Mouse (Mus musculus) midbrain, embryonic 10.5 days (tissue): ENCODE measurements around the gene Tex19.2. TPM values are rescaled to one million over a fixed set of nuclear protein-coding genes. Genes with fewer than 3 reads are reported as not detected.
A peak's percentile ranks its signal among the peaks of the same experiment; 100 is the strongest.

Experiments
- DNase-seq: peaks from one replicate; pipeline ENCODE4 v3.0.0-alpha.2; 2017; ENCODE audit warnings: low spot score
- H3K27ac ChIP-seq: fragments of 300-500 bp; sonication (generic); replicated peaks from 2 replicates; pipeline ENCODE4 v1.5.1; 2016; ENCODE audit warnings: mild to moderate bottlenecking
- H3K27me3 ChIP-seq: fragments of 300-500 bp; sonication (generic); 2 replicates; pipeline ENCODE4 v1.6.1; 2016; ENCODE audit warnings: low read depth, mild to moderate bottlenecking; ENCODE audit not compliant: poor library complexity, severe bottlenecking
- H3K36me3 ChIP-seq: fragments of 300-500 bp; sonication (generic); 2 replicates; pipeline ENCODE4 v1.6.1; 2016; ENCODE audit warnings: mild to moderate bottlenecking, moderate library complexity
- H3K4me1 ChIP-seq: fragments of 300-500 bp; sonication (generic); 2 replicates; pipeline ENCODE4 v1.6.1; 2016
- H3K4me3 ChIP-seq: fragments of 300-500 bp; sonication (generic); 2 replicates; pipeline ENCODE4 v1.5.1; 2016; ENCODE audit warnings: mild to moderate bottlenecking, moderate library complexity
- H3K9me3 ChIP-seq: fragments of 300-500 bp; sonication (generic); replicated peaks from 2 replicates; pipeline ENCODE4 v1.6.1; 2016; ENCODE audit warnings: mild to moderate bottlenecking
- WGBS: fragments of 180-500 bp; shearing (Covaris S2); methylation state at CpG from one replicate; pipeline ENCODE4 v1.1.7; 2016; 5-methylcytosine and 5-hydroxymethylcytosine counted together
- polyA plus RNA-seq: library from polyadenylated mRNA; unstranded; fragments of >200 nt; fragmentation: Nextera tagmentation; extraction: Ambion mirVana; gene quantifications from 2 replicates; pipeline ENCODE4 v1.2.1, GENCODE M21; 2016

Gene Tex19.2
- polyA plus RNA-seq = not detected in 2 replicates

GRCm38 (mm10) chr11:121118577-121118976 lies at the start of gene Tex19.2:
Gene Tex19.2, minus strand, starts transcription at chr11:121118677.
- Histone ChIP-seq H3K36me3 (no peaks in the 10 kb centered on the region), H3K27ac (0 out of 2 replicates have a peak within 1 kb of the TSS, but pooled peaks have one; percentile 13), H3K27me3 (no peaks in the 10 kb centered on the region), H3K9me3 (no peaks in the 10 kb centered on the region), H3K4me3 (no peak within 1 kb of the TSS), H3K4me1 (0 out of 2 replicates have a peak, but pooled peaks cover 2% of the 10 kb centered on the region)
- DNase-seq = no peak
- 75% methylated on average over 3 of the region's 3 CpGs for WGBS

GRCm38 (mm10) chr11:121163751-121164150 lies 45.3 kb upstream of the Tex19.2 start:
- H3K4me1 ChIP-seq = no peaks in the 10 kb centered on the region; the same call in 1 of the 2 replicates
- H3K27ac ChIP-seq = no peak overlapping the region
- H3K27me3 ChIP-seq = 0 out of 2 replicates have a peak, but pooled peaks cover 3% of the 10 kb centered on the region
- WGBS = 91% methylated on average over 4 of the region's 4 CpGs
- H3K36me3 ChIP-seq = no peaks in the 10 kb centered on the region
- no peak overlapping the region for H3K4me3 ChIP-seq
- no peak for DNase-seq
- H3K9me3 ChIP-seq = no peaks in the 10 kb centered on the region

- Histone ChIP-seq H3K9me3 (no peaks in the 10 kb centered on the region), H3K27me3 (peaks cover 32% of the 10 kb centered on the region), H3K4me1 (peaks cover 12% of the 10 kb centered on the region), H3K36me3 (no peaks in the 10 kb centered on the region), H3K27ac (no peak overlapping the region; the same call in 1 of the 2 replicates), H3K4me3 (no peak overlapping the region)
- 94% methylated on average over 26 of the region's 26 CpGs for WGBS
- DNase-seq = no peak
Observed at GRCm38 (mm10) chr11:121160636-121161346, 42.3 kb upstream of the Tex19.2 start.

GRCm38 (mm10) chr11:121159971-121160370 lies 41.5 kb upstream of the Tex19.2 start, which contains the start of gene Uts2r:
Gene Uts2r, plus strand, starts transcription at chr11:121160271.
- Histone ChIP-seq H3K4me3 (no peak within 1 kb of the TSS), H3K36me3 (no peaks in the 10 kb centered on the region), H3K27me3 (peaks cover 41% of the 10 kb centered on the region), H3K27ac (no peak within 1 kb of the TSS; the same call in 1 of the 2 replicates), H3K9me3 (no peaks in the 10 kb centered on the region), H3K4me1 (peaks cover 13% of the 10 kb centered on the region)
- DNase-seq = no peak
- 77% methylated on average over 5 of the region's 5 CpGs for WGBS

- Histone ChIP-seq H3K36me3 (no peaks in the 10 kb centered on the region), H3K4me1 (peaks cover 27% of the 10 kb centered on the region), H3K4me3 (peak overlapping the region; percentile 50), H3K27ac (no peak overlapping the region), H3K9me3 (no peaks in the 10 kb centered on the region), H3K27me3 (peaks cover 51% of the 10 kb centered on the region)
- WGBS = 2% methylated on average over 45 of the region's 45 CpGs
- peak; percentile 22 for DNase-seq
Observed at GRCm38 (mm10) chr11:121156411-121156891, 38.0 kb upstream of the Tex19.2 start.

GRCm38 (mm10) chr11:121154203-121154602 lies 35.7 kb upstream of the Tex19.2 start:
- 20% methylated on average over 4 of the region's 4 CpGs for WGBS
- no peak for DNase-seq
- Histone ChIP-seq H3K9me3 (no peaks in the 10 kb centered on the region), H3K27me3 (peaks cover 51% of the 10 kb centered on the region), H3K36me3 (no peaks in the 10 kb centered on the region), H3K4me3 (no peak overlapping the region), H3K27ac (no peak overlapping the region), H3K4me1 (peaks cover 27% of the 10 kb centered on the region)

- Histone ChIP-seq H3K4me3 (no peak overlapping the region), H3K36me3 (no peaks in the 10 kb centered on the region), H3K27ac (no peak overlapping the region), H3K9me3 (no peaks in the 10 kb centered on the region), H3K4me1 (no peaks in the 10 kb centered on the region), H3K27me3 (no peaks in the 10 kb centered on the region)
- 79% methylated on average over 3 of the region's 3 CpGs for WGBS
- DNase-seq = no peak
Observed at GRCm38 (mm10) chr11:121148193-121148592, 29.7 kb upstream of the Tex19.2 start.

- no peak for DNase-seq
- 90% methylated on average over 22 of the region's 22 CpGs for WGBS
- H3K27me3 ChIP-seq = no peaks in the 10 kb centered on the region
- no peaks in the 10 kb centered on the region for H3K9me3 ChIP-seq
- no peaks in the 10 kb centered on the region for H3K36me3 ChIP-seq
- no peak within 1 kb of the TSS for H3K4me3 ChIP-seq
- no peaks in the 10 kb centered on the region for H3K4me1 ChIP-seq
- H3K27ac ChIP-seq = no peak within 1 kb of the TSS
Observed at GRCm38 (mm10) chr11:121145865-121146264, 27.4 kb upstream of the Tex19.2 start, which contains the start of gene Tex19.1. Gene Tex19.1, plus strand, starts transcription at chr11:121146143.

- no peaks in the 10 kb centered on the region for H3K4me1 ChIP-seq
- DNase-seq = no peak
- H3K27ac ChIP-seq = no peak overlapping the region
- H3K36me3 ChIP-seq = no peaks in the 10 kb centered on the region
- 77% methylated on average over 9 of the region's 9 CpGs for WGBS
- H3K27me3 ChIP-seq = no peaks in the 10 kb centered on the region
- no peak overlapping the region for H3K4me3 ChIP-seq
- H3K9me3 ChIP-seq = no peaks in the 10 kb centered on the region
Observed at GRCm38 (mm10) chr11:121143325-121144015, 25.0 kb upstream of the Tex19.2 start.

GRCm38 (mm10) chr11:121138732-121139131 lies 20.3 kb upstream of the Tex19.2 start:
- H3K36me3 ChIP-seq = no peaks in the 10 kb centered on the region
- 46% methylated on average over 6 of the region's 6 CpGs for WGBS

GRCm38 (mm10) chr11:121137682-121138081 lies 19.2 kb upstream of the Tex19.2 start:
- no peaks in the 10 kb centered on the region for H3K9me3 ChIP-seq
- H3K27ac ChIP-seq = no peak overlapping the region
- H3K27me3 ChIP-seq = no peaks in the 10 kb centered on the region
- DNase-seq = no peak
- no peak overlapping the region for H3K4me3 ChIP-seq
- 89% methylated on average over 5 of the region's 5 CpGs for whole genome bisulfite sequencing
- no peaks in the 10 kb centered on the region for H3K36me3 ChIP-seq
- H3K4me1 ChIP-seq = no peaks in the 10 kb centered on the region

More at GRCm38 (mm10) chr11:121138732-121139131, 20.3 kb upstream of the Tex19.2 start:
- H3K27ac ChIP-seq = no peak overlapping the region
- no peaks in the 10 kb centered on the region for H3K27me3 ChIP-seq
- H3K9me3 ChIP-seq = no peaks in the 10 kb centered on the region
- DNase-seq = no peak
- H3K4me1 ChIP-seq = no peaks in the 10 kb centered on the region
- no peak overlapping the region for H3K4me3 ChIP-seq

GRCm38 (mm10) chr11:121134600-121134999 lies 16.1 kb upstream of the Tex19.2 start:
- H3K4me1 ChIP-seq = no peaks in the 10 kb centered on the region

GRCm38 (mm10) chr11:121129616-121130015 lies 11.1 kb upstream of the Tex19.2 start:
- H3K4me1 ChIP-seq = no peaks in the 10 kb centered on the region
- DNase-seq = no peak
- no peak overlapping the region for H3K4me3 ChIP-seq
- H3K27ac ChIP-seq = no peak overlapping the region
- no peaks in the 10 kb centered on the region for H3K36me3 ChIP-seq
- no peaks in the 10 kb centered on the region for H3K9me3 ChIP-seq
- 82% methylated on average over 1 of the region's 1 CpGs for WGBS
- no peaks in the 10 kb centered on the region for H3K27me3 ChIP-seq

More at GRCm38 (mm10) chr11:121134600-121134999, 16.1 kb upstream of the Tex19.2 start:
- no peak overlapping the region for H3K27ac ChIP-seq
- 79% methylated on average over 1 of the region's 1 CpGs for WGBS
- H3K4me3 ChIP-seq = no peak overlapping the region
- no peaks in the 10 kb centered on the region for H3K27me3 ChIP-seq
- no peak for DNase-seq
- H3K36me3 ChIP-seq = no peaks in the 10 kb centered on the region
- no peaks in the 10 kb centered on the region for H3K9me3 ChIP-seq
